Mouse (Mus musculus): ENCODE measurements around the gene Slc28a1.

GRCm38 (mm10) chr7:81184651-81185050 lies 70.1 kb downstream of the Slc28a1 start:
- TF ChIP-seq CTCF (conservative IDR thresholded peaks at IDR 0.05; ENCODE audit: low read length) (peak; percentile 34), NANOG (IDR thresholded peaks at IDR 0.05; ENCODE audit: borderline replicate concordance, low read length) (no peak)

Measured in E14TG2a.4 (cell line).